ENCODE assay signal across 8 mouse cellular contexts in genomic region chr13:38344713-38345430, GRCm38 (mm10). TPM values are rescaled to one million over a fixed set of nuclear protein-coding genes. Genes with fewer than 3 reads are reported as not detected.
A peak's percentile ranks its signal among the peaks of the same experiment; 100 is the strongest.
DNase-seq lines count a peak whose midpoint lies in the region; ATAC-seq and TF ChIP-seq lines count a peak whose summit lies in the region.

Bmp6 (plus strand) TSS chr13:38345107.

- peak; percentile 7 for DNase-seq in thymus, postnatal 0 days (ENCODE audit: low spot score)
- DNase-seq in thymus, postnatal 36 days, result no peak
- peak; percentile 90 for DNase-seq in kidney, postnatal 10 days
- DNase-seq in liver, adult 2 months (ENCODE audit: extremely low read depth, low read depth, low spot score), result peak; percentile 61
- peak; percentile 79 for DNase-seq in neural tube, embryonic 10.5 days (ENCODE audit: extremely low spot score, low spot score)

- H3K27ac ChIP-seq in forebrain, embryonic 13.5 days, result no peak within 1 kb of the TSS
- H3K27ac ChIP-seq in heart, embryonic 15.5 days, result no peak within 1 kb of the TSS
- H3K27ac ChIP-seq in liver, adult 2 months (replicated peaks; ENCODE audit: insufficient read depth, low read depth, low read length), result no peak within 1 kb of the TSS
- no peak within 1 kb of the TSS for H3K27ac ChIP-seq in testis, adult 2 months (ENCODE audit: control insufficient read depth, insufficient read depth, low read depth, low read length)

- peak within 1 kb of the TSS; percentile 72 for H3K4me2 ChIP-seq in forebrain, embryonic 13.5 days
- peak within 1 kb of the TSS; percentile 98 for H3K4me2 ChIP-seq in heart, embryonic 15.5 days

- peaks cover 67% of the 10 kb centered on the region for H3K27me3 ChIP-seq in forebrain, embryonic 13.5 days
- peaks cover 48% of the 10 kb centered on the region for H3K27me3 ChIP-seq in heart, embryonic 15.5 days
- peaks cover 19% of the 10 kb centered on the region for H3K27me3 ChIP-seq in liver, adult 2 months (ENCODE audit: control insufficient read depth, insufficient read depth, low read length)
- H3K27me3 ChIP-seq in testis, adult 2 months (ENCODE audit: control insufficient read depth, insufficient read depth, low read length), result no peaks in the 10 kb centered on the region; the same call in 1 of the 2 replicates

- 0 out of 2 replicates have a peak, but pooled peaks have one; percentile 6 for TF ChIP-seq POLR2A in liver, adult 2 months (IDR thresholded peaks at IDR 0.05; ENCODE audit: extremely low read depth, insufficient read depth, low read length)
- TF ChIP-seq POLR2A in testis, adult 2 months (IDR thresholded peaks at IDR 0.05; ENCODE audit: control insufficient read depth, low read depth, low read length), result no peak

- peak within 1 kb of the TSS; percentile 37 for H3K9ac ChIP-seq in forebrain, embryonic 13.5 days
- peak within 1 kb of the TSS; percentile 51 for H3K9ac ChIP-seq in heart, embryonic 15.5 days
- H3K9ac ChIP-seq in liver, adult 2 months (ENCODE audit: low read depth, low read length), result peak within 1 kb of the TSS; percentile 73

- peaks cover 25% of the 10 kb centered on the region for H3K4me1 ChIP-seq in forebrain, embryonic 13.5 days
- peaks cover 26% of the 10 kb centered on the region for H3K4me1 ChIP-seq in heart, embryonic 15.5 days (replicated peaks)
- H3K4me1 ChIP-seq in liver, adult 2 months (ENCODE audit: control insufficient read depth, insufficient read depth, low read length), result no peaks in the 10 kb centered on the region; the same call in 1 of the 2 replicates
- H3K4me1 ChIP-seq in testis, adult 2 months (ENCODE audit: control insufficient read depth, insufficient read depth, low read length), result peaks cover 20% of the 10 kb centered on the region

- no peak for TF ChIP-seq CTCF in liver, adult 2 months (IDR thresholded peaks at IDR 0.05; ENCODE audit: low read depth, low read length)
- TF ChIP-seq CTCF in testis, adult 2 months (IDR thresholded peaks at IDR 0.05; ENCODE audit: control insufficient read depth, insufficient read depth, insufficient replicate concordance, low read depth, low read length), result no peak

- H3K9me3 ChIP-seq in forebrain, embryonic 13.5 days (replicated peaks), result no peaks in the 10 kb centered on the region
- H3K9me3 ChIP-seq in heart, embryonic 15.5 days (replicated peaks), result no peaks in the 10 kb centered on the region

- H3K79me2 ChIP-seq in liver, adult 2 months (ENCODE audit: control insufficient read depth, insufficient read depth, low read length), result no peaks in the 10 kb centered on the region

- peak within 1 kb of the TSS; percentile 42 for H3K4me3 ChIP-seq in forebrain, embryonic 13.5 days
- H3K4me3 ChIP-seq in heart, embryonic 15.5 days, result peak within 1 kb of the TSS; percentile 62
- peak within 1 kb of the TSS; percentile 53 for H3K4me3 ChIP-seq in liver, adult 2 months (ENCODE audit: insufficient read depth, low read depth, low read length)
- H3K4me3 ChIP-seq in testis, adult 2 months (ENCODE audit: control insufficient read depth, low read depth, low read length), result peak within 1 kb of the TSS; percentile 65

- WGBS in forebrain, embryonic 13.5 days, result 3% methylated on average over 54 of the region's 54 CpGs
- 3% methylated on average over 54 of the region's 54 CpGs for WGBS in heart, embryonic 15.5 days
- 5% methylated on average over 54 of the region's 54 CpGs for WGBS in liver, adult 2 months

- no peaks in the 10 kb centered on the region for H3K36me3 ChIP-seq in forebrain, embryonic 13.5 days (ENCODE audit: poor library complexity, severe bottlenecking)
- H3K36me3 ChIP-seq in heart, embryonic 15.5 days, result no peaks in the 10 kb centered on the region
- no peaks in the 10 kb centered on the region for H3K36me3 ChIP-seq in liver, adult 2 months (ENCODE audit: control insufficient read depth, insufficient read depth, low read length)
- H3K36me3 ChIP-seq in testis, adult 2 months (ENCODE audit: control insufficient read depth, insufficient read depth, low read length), result no peaks in the 10 kb centered on the region

- ATAC-seq in forebrain, embryonic 13.5 days, result peak; percentile 95
- peak; percentile 93 for ATAC-seq in heart, embryonic 15.5 days (replicated peaks; ENCODE audit: insufficient number of reproducible peaks, insufficient read depth, low FRiP score, low read depth)

RNA-seq across cellular contexts. Expression of gene Bmp6, which starts in this region (rescaled TPM):
- 0.40 and 0.43 TPM in 2 replicates for polyA plus RNA-seq in thymus, postnatal 0 days (2015; fragmentation: Nextera tagmentation; extraction: Ambion mirVana)
- polyA plus RNA-seq in forebrain, embryonic 13.5 days (2015; fragmentation: Nextera tagmentation; extraction: Ambion mirVana), result 0.71 and 1.7 TPM in 2 replicates
- 2.7 and 3.8 TPM in 2 replicates for polyA plus RNA-seq in heart, embryonic 15.5 days (2015; fragmentation: Nextera tagmentation; extraction: Ambion mirVana)
- total RNA-seq in liver, adult 2 months (2014; rRNA removed), result 2.9 and 4.0 TPM in 2 replicates
- polyA plus RNA-seq in liver, adult 2 months (2012; rRNA removed), result 2.6 and 3.3 TPM in 2 replicates
- polyA plus RNA-seq in testis, adult 2 months (2012; rRNA removed), result 2.4 and 3.2 TPM in 2 replicates

Comparison
In these comparisons a context has a peak if more than half of its experiments do, and no peak if none do; other contexts are left out.
1. Peak in DNase-seq in thymus, postnatal 0 days; RNA of the gene not detected or under 1 TPM.
2. DNase-seq: peak in kidney, postnatal 10 days (single experiment), liver, adult 2 months (single experiment) and neural tube, embryonic 10.5 days (single experiment); none in thymus, postnatal 36 days (0 of 2).
3. Peak in every context shown above with its lines, with median percentiles within 50 percentile points of each other: H3K4me3 ChIP-seq and H3K9ac ChIP-seq.